Mouse (Mus musculus) heart, postnatal 25 days (tissue): ENCODE data around the gene Rccd1. TPM values are rescaled to one million over a fixed set of nuclear protein-coding genes. Genes with fewer than 3 reads are reported as not detected.
A peak's percentile ranks its signal among the peaks of the same experiment; 100 is the strongest.
"Not testable (repeated sequence)": the region's sequence is repeated elsewhere in the genome, so short reads cannot be mapped to it uniquely, and the experiment has no call there.

Source experiments
- DNase-seq: peaks from one replicate; pipeline ENCODE4 v3.0.0; 2022; ENCODE audit warnings: low spot score
- intact Hi-C: fragments of 180-260 bp; cut with DNase I; formaldehyde crosslinking; loops from one replicate; pipeline ENCODE4 v1.15.1; 2025
- total RNA-seq, 2 experiments: library from RNA; stranded (reverse); gene quantifications; 2 replicates each; pipeline ENCODE4 v1.2.3; 2021

Rccd1 gene
- total RNA-seq, 2 experiments from 2014 or later = 6.1 to 6.7 TPM

DNA sequence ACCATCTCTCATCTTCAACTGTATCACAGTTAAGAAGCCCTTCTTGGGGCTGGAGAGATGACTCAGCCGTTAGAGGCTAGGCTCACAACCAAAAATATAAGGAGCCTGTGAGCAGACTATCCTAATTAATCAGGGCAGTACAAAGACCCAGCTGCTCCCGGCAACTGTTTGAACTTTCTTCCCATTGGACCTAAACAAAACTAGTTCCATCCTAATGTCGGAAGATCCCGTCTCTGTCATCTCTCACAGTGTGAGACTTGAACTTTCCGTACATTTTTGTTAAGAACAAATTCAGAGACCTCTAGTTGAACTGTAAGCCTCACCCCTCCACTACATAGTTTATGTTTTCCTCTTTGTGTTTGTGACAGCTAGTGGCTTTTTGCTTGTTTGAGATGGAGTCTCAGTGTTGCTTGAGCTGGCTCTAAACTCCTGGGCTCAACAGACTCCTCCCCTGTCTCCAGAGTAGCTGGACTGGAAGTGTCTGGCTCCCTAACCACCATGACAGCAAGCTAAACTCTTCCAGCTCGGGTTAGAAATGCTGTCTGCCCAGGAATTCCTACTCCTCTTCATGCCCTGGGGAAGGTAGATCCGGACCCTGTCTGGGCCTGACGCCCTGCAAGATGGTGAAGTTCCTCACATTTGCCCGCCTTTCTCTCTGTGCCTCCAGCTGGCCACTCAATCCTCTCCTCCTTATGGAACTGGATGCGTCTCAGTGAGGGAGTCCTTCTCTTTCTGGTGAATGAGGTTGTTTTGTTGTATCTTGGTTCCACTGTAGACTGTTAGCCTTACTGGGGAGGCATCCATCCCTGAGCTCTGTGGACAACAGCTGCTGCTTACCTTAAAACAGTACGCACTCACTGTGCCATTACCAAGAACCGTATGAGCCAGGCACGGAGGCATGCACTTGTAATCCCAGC, 23.7 kb upstream of the Rccd1 start:
- DNase-seq = no peak
- intact Hi-C loops = no loop called here

DNA sequence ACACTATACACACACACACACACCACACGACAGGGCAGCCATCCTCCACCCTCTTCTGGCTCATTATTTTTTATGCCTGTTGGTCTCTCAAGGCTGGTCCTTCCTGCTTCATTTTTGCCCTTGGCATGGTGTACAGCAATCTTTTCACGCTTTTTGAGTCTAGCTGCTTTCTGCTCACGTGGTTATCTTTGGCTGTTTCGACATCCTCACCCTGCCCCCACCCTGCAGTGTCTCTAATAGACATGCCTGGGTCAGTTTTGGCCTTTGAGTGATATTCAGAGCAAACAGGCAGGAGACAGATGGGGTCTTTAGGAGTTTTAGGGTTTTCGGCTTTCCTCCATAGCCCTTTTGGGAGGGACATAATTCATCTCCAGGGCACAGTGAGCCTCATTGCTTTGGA, 22.6 kb upstream of the Rccd1 start:
- intact Hi-C loops = no loop called here
- no peak for DNase-seq

- intact Hi-C loops = no loop called here
- no peak for DNase-seq
Observed at GRCm38 (mm10) chr7:80346173-80346572, 21.9 kb upstream of the Rccd1 start.

DNA sequence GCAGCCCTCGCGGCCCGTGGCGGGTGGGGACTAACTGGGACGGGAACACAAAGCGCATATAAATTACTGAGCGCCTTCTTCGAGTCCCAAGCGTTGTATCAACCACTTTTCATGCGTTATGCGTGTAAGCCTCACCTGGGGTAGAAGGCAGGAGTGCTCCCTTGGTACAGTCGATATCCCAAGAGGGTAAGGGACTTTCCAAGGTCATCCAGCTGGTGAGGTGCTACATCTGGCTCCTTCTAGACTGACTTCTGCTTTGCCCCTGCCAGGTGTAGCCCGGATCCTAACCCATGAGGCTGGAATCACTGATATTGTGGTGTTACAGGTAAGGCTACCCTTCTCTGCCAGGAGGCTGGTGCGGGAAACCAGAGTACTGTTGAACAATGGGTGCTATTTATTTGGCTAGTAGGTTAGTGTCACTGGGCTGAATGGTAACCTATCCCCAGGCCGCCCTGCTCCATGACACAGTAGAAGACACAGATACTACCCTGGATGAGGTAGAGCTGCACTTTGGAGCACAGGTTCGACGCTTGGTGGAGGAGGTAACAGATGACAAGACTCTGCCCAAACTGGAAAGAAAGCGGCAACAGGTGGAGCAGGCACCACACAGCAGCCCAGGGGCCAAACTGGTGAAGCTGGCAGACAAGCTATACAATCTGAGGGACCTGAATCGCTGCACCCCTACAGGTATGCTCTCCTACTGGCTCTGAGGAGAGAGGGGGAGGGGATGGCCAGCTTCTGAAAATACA, 19.2 kb upstream of the Rccd1 start:
- DNase-seq = no peak
- intact Hi-C loops = loop anchor here (5.0 kb wide), 1 partner anchor 239 kb away; no protein-coding TSS in a partner anchor

- intact Hi-C loops = loop anchor here (5.0 kb wide), 1 partner anchor 239 kb away; no protein-coding TSS in a partner anchor
- peak; percentile 78 for DNase-seq
Observed at GRCm38 (mm10) chr7:80342858-80343257, 18.6 kb upstream of the Rccd1 start, which contains the start of gene Hddc3. Gene Hddc3, plus strand, starts transcription at chr7:80343104.

DNA sequence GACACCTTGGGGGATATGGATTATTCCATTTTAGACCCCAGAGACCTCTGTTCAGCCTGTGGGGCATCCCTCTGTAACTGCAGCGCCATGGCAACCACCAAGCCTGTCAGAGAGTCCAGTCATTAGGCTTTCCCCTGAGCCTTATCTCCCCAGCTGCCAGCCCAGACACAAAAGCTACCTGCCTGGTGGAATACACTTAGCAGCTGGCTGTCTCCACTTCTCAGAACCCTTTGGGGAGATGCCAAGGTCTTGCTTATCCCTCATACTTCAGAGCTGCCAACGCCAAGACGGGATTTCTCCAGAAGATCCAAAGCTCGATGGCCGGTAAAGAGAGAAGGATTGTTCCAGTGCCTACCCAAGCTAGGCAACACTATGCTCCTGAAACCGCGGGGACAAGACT, 17.5 kb upstream of the Rccd1 start:
- DNase-seq = no peak
- intact Hi-C loops = loop anchor here (2.0 to 5.0 kb wide), 2 partner anchors 31 to 241 kb away; no protein-coding TSS in a partner anchor

DNA sequence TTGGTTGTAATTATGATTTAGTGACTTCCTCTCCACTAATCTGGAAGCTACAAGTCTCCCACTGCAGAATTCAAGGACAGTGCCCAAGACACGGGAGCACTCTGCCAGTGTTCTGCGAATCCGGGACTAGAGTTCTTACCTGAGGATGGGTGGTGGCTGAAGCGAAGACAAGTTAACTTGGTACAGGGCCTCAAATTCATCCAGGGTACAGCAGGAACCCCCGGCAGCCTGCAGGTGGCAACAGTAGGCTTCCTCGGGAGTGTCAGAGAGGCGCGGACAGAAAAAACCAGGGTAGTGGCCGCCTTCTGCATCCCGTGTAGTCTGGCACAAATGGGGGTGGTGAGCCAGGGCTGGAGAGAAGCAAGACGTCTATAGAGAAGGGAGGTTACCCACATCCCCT, 16.5 kb upstream of the Rccd1 start, which contains the start of gene Unc45a:
TSS of gene Unc45a (minus strand) at position 213 of the 400 bp plus-strand sequence.
- intact Hi-C loops = loop anchor here (2.0 to 5.0 kb wide), 2 partner anchors 32 to 242 kb away; no protein-coding TSS in a partner anchor
- DNase-seq = peak; percentile 51

DNA sequence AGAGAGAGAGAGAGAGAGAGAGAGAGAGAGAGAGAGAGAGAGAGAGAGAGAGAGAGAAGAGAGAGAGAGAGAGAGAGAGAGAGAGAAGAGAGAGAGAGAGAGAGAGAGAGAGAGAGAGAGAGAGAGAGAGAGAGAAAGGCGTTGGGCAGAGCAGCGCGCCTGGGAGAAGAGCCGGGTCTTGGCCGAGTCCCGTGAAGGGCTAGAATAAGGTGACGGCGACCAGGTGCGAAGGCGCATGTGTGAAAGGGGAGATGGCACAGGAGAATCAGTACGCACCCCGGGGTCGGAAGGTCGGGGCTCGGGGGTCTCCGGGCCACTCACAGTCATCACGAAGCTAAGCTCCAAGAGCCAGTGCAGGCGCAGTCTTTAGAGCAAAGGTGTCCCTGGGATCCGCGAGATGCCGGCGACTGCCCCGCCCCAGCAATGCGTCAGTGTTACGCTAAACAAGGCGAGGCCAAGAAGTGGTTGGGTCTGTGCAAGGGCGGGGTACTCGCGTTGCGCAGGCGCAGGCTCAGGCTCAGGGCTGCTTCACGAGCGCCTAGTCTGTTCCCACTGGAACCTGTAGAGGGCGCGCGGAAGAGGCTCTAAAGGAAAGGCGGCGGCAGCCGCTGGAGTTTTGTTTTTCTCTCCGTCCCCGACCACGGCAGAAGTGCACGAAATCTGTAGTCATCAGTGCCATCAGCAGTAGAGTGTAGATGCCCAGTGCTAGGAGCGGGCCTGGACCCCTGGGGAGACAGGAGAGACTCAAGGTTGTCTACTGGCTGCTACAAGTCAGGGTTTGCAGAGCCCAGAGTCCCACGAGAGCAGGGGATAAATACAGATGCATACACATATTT, 15.8 kb upstream of the Rccd1 start:
- peak; percentile 95 for DNase-seq
- intact Hi-C loops = loop anchor here (2.0 to 5.0 kb wide), 2 partner anchors 33 to 242 kb away; no protein-coding TSS in a partner anchor

DNA sequence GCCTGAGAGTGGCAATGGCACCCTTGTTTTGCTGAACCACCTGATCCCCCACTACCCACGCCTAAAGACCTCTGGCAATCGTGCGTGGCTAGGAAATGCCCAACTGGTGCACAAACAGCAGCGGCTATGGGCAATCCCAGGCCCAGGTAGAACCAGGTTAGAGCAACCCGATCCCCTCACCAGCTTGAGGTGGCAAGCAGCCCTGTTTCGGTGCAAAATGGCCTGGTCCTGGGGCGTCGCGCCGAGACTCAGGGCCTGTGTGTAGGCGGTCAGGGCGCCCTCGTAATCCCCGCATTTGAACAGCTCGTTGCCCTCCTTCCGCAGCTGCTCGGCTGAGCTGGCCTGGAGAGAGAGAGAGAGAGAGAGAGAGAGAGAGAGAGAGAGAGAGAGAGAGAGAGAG, 15.1 kb upstream of the Rccd1 start:
- intact Hi-C loops = no loop called here
- no peak for DNase-seq

- no peak for DNase-seq
- intact Hi-C loops = no loop called here
Observed at GRCm38 (mm10) chr7:80336932-80337331, 12.7 kb upstream of the Rccd1 start.

DNA sequence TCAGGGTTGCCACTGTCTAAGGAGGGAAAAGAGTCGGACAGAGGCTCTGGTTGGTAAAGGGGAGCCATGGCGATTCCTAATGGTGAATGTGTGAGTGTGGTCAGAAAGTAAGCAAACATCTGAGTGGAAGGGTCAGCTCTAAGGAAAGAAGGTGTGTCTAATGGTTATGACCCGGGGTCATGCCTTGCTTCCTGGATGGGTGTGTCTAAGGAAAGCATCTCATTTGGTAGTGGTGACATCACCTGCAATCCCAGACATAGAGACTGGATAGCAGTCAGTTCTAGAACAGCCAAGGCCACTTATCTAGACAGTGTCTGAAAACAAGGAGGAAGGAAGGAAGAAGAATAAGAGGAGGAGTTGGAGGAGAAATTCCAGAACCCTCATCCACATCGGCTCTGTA, 10.6 kb upstream of the Rccd1 start:
- no peak for DNase-seq
- intact Hi-C loops = no loop called here

GRCm38 (mm10) chr7:80331433-80331832, 7.2 kb upstream of the Rccd1 start:
- intact Hi-C loops = no loop called here
- no peak for DNase-seq

DNA sequence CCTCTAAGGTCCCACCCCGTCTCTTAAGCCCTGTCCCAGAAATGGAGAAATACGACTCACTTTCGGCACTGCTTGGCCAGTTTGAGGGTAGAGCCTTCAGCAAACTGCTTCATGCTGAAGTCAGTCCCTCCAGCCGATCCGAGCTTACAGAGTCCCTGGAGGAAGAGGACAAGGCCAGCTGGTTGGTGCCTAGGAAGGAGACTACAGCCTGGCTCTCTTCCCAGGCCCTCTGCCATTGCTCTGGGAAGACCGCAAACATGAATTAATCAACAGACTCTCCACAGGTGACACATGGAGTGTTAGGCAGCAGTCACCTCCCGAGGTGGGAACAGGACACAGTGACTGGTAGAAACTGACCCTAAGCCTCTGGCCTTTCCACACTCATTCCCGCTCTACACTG, 6.0 kb upstream of the Rccd1 start:
- DNase-seq = no peak
- intact Hi-C loops = no loop called here

DNA sequence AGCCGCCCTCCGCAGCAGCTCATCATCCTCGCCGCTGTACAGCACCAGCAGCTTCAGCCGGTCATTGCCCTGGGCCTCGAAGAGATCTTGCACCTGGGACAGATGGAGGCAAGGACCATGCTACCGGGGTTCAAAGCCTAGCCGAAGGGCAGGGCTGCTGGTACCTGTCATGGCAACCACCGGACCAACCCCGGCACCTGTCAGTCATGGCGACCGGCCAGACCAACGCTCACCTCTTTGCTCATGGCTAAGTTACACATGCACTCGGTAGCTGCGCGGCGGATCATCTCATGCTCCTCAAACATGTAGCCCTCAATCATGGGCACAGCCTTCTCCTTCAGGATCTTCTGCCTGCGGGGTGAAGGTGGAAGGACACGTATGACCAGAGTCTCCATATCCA, 1.8 kb upstream of the Rccd1 start:
- DNase-seq = no peak
- intact Hi-C loops = no loop called here

DNA sequence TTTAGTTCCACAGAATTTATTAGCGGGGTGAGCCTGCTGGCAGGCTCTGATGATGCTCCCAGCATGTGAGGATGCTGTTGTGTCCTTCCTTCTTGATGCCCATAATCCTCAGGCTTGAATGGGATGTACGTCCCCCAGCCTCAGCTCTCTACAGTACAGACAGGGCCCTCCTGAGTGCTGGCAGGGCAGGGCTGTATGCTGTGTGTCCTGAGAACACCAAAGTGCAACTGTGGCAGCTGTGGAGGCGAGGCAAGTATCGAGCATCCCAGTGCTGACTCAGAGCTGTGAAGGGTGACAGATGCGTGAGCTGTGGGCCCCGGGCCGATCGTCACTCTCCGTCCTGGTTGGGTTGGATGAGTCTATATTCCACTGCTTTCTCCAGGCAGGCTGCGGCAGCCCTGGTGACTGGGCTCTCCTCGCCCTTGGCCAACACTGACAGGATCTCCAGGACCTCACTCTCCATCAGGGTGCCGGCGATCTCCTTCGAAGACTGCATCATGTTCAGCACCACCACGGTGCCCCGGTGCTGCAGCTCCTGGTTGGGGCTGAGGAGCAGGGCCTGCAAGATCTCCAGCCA, 1.1 kb upstream of the Rccd1 start:
- intact Hi-C loops = loop anchor here (2.0 kb wide), 1 partner anchor 29 kb away; no protein-coding TSS in a partner anchor
- no peak for DNase-seq

DNA sequence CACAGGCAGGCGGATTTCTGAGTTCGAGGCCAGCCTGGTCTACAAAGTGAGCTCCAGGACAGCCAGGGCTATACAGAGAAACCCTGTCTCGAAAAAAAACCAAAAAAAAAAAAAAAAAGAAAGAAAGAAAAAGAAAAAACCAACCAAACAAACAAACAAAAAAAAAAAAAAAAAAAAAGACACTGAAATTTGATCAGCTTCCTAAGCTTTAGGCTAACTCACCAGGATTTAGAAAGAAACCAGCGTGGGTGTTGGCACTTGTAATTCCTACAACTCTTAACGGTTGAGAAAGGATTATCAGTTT, 514 bp upstream of the Rccd1 start:
- DNase-seq = not testable (repeated sequence)
- intact Hi-C loops = loop anchor here (2.0 to 5.0 kb wide), 2 partner anchors 28 to 182 kb away; no protein-coding TSS in a partner anchor

GRCm38 (mm10) chr7:80323336-80323735, 918 bp downstream of the Rccd1 start:
- intact Hi-C loops = loop anchor here (5.0 kb wide), 1 partner anchor 181 kb away; no protein-coding TSS in a partner anchor
- DNase-seq = no peak

- intact Hi-C loops = loop anchor here (5.0 kb wide), 1 partner anchor 178 kb away; no protein-coding TSS in a partner anchor
Observed at GRCm38 (mm10) chr7:80319846-80320496, 4.3 kb downstream of the Rccd1 start.

DNA sequence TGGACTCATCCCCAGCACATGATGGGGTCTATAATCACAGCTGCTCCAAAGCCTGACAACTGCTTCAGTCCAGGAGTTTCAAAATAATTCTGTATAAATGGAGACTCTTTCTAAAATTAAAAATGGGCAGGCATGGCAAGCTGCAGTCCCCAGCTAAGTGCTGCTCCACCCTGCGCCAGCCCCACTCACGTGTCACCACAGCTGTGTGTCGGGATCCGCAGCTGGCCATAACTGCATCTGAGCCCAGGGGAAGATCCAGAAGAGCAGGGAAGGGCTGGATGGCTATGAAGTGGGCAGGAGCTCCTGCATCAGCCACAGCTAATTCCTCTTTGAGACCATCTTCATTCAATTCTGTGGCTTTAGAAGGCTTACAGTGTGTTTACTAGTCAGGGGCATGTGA, 5.6 kb downstream of the Rccd1 start:
- no peak for DNase-seq
- intact Hi-C loops = no loop called here

More at GRCm38 (mm10) chr7:80319846-80320496, 4.3 kb downstream of the Rccd1 start:
- no peak for DNase-seq
